Mouse (Mus musculus): ENCODE measurements around the gene Macf1.
"Not testable (repeated sequence)": the region's sequence is repeated elsewhere in the genome, so short reads cannot be mapped to it uniquely, and the experiment has no call there.

The Macf1 gene

GRCm38 (mm10) chr4:123667260-123667867 is 16.8 kb downstream of the Macf1 start:
- peak in 1 of 2 experiments; percentile 74 for DNase-seq

- DNase-seq = no peak
Measured at GRCm38 (mm10) chr4:123666517-123666916, 17.6 kb downstream of the Macf1 start.

GRCm38 (mm10) chr4:123665681-123666278 is 18.4 kb downstream of the Macf1 start:
- DNase-seq = no peak

- no peak for DNase-seq
Measured at GRCm38 (mm10) chr4:123664951-123665661, 19.1 kb downstream of the Macf1 start.

- peak; percentile 58 to 74 for DNase-seq
Measured at GRCm38 (mm10) chr4:123664021-123664950, 19.9 kb downstream of the Macf1 start.

- no peak for DNase-seq
Measured at GRCm38 (mm10) chr4:123663688-123663965, 20.5 kb downstream of the Macf1 start.

GRCm38 (mm10) chr4:123662914-123663687 is 21.1 kb downstream of the Macf1 start:
- peak in 1 of 2 experiments; percentile 7 for DNase-seq

- no peak for DNase-seq
Measured at GRCm38 (mm10) chr4:123658175-123658574, 26.0 kb downstream of the Macf1 start.

- no peak for DNase-seq
Measured at GRCm38 (mm10) chr4:123655245-123655644, 28.9 kb downstream of the Macf1 start.

- no peak for DNase-seq
Measured at GRCm38 (mm10) chr4:123654566-123654965, 29.6 kb downstream of the Macf1 start.

- DNase-seq = not testable (repeated sequence)
Measured at GRCm38 (mm10) chr4:123653446-123653845, 30.7 kb downstream of the Macf1 start.

- no peak for DNase-seq
Measured at GRCm38 (mm10) chr4:123652130-123652529, 32.0 kb downstream of the Macf1 start.

GRCm38 (mm10) chr4:123649131-123649530 is 35.0 kb downstream of the Macf1 start:
- DNase-seq = no peak

GRCm38 (mm10) chr4:123647668-123648067 is 36.5 kb downstream of the Macf1 start:
- no peak for DNase-seq

GRCm38 (mm10) chr4:123647109-123647508 is 37.1 kb downstream of the Macf1 start:
- DNase-seq = no peak

GRCm38 (mm10) chr4:123645246-123645845 is 38.8 kb downstream of the Macf1 start:
- DNase-seq = no peak

- DNase-seq = no peak
Measured at GRCm38 (mm10) chr4:123643561-123643960, 40.6 kb downstream of the Macf1 start.

GRCm38 (mm10) chr4:123642877-123643276 is 41.3 kb downstream of the Macf1 start:
- DNase-seq = no peak

GRCm38 (mm10) chr4:123637136-123637535 is 47.0 kb downstream of the Macf1 start:
- DNase-seq = no peak

- DNase-seq = no peak
Measured at GRCm38 (mm10) chr4:123635428-123635827, 48.7 kb downstream of the Macf1 start.

GRCm38 (mm10) chr4:123634436-123634835 is 49.7 kb downstream of the Macf1 start:
- DNase-seq = no peak

GRCm38 (mm10) chr4:123633874-123634273 is 50.3 kb downstream of the Macf1 start:
- no peak for DNase-seq
